ENCODE assay signal across 20 mouse cellular contexts in the genomic region with DNA sequence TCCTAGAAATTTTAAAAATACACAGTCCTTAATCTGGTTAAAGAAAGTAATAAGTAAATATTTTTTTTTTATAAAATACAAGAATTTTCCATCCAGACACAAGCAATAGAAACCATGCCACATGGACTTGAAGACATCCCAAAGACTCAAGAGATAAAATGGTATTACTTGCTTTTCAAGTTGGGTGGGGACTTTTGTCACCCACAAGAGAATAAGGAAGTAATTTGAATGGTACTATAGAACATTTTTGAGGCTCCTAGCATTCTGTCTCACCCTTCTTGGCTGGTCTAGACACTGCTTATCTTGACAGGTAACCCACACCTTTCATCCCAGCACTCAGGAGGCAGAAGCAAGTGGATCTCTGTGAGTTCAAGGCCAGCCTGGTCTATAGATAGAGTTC. TPM values are rescaled to one million over a fixed set of nuclear protein-coding genes. Genes with fewer than 3 reads are reported as not detected.
DNase-seq lines count a peak whose midpoint lies in the region; TF ChIP-seq lines count a peak whose summit lies in the region.
"Had no signal": no experiment of that assay in that cellular context is flagged by ENCODE, and none has a peak within 500 bp of the region (broad histone marks: within the 10 kb centered on the region; RNA-seq: fewer than 3 reads in every experiment).

No protein-coding gene starts in this region.

- TF ChIP-seq CTCF in CH12.LX (conservative IDR thresholded peaks at IDR 0.05 in 1 of 2, IDR thresholded peaks at IDR 0.05 in 1 of 2; ENCODE audit: low read depth in 2 of 2, low read length in 2 of 2) = no peak

- H3K9ac ChIP-seq in CH12.LX (ENCODE audit: insufficient read depth, low read depth) = 0 out of 2 replicates have a peak overlapping the region, but pooled peaks have one; percentile 44
- H3K9ac ChIP-seq: embryonic facial prominence, embryonic 12.5 days; forebrain, embryonic 13.5 days; forebrain, embryonic 15.5 days; forebrain, postnatal 0 days had no signal

- H3K27me3 ChIP-seq in CH12.LX (replicated peaks) = no peaks in the 10 kb centered on the region
- H3K27me3 ChIP-seq: embryonic facial prominence, embryonic 12.5 days; forebrain, embryonic 13.5 days; forebrain, embryonic 15.5 days had no signal

- no peak for TF ChIP-seq POLR2A in CH12.LX (IDR thresholded peaks at IDR 0.05; ENCODE audit: low read depth, low read length)

- dilution Hi-C loops in CH12.LX (cut with MboI; ENCODE audit: extremely low pct_ligation_motif_present, extremely low pct_unique_long_range_greater_than_20kb, low sequenced_read_pairs) = no loop called here

- H3K79me2 ChIP-seq in CH12.LX (replicated peaks; ENCODE audit: control insufficient read depth, extremely low read depth, insufficient read depth, poor library complexity, severe bottlenecking) = peaks cover 5% of the 10 kb centered on the region; the same call in 1 of the 2 replicates

- peak; percentile 16 for DNase-seq in A20 (ENCODE audit: low read depth, low spot score)
- no peak for DNase-seq in CH12.LX (ENCODE audit: extremely low read depth)
- peak; percentile 58 for DNase-seq in MEL-GATA-1-ER (ENCODE audit: extremely low read depth, low read depth)
- DNase-seq in right cerebral cortex, postnatal 25 days = no peak
- DNase-seq in thymus, adult 18-20 months = no peak
- no peak for DNase-seq in left cerebral cortex, postnatal 25 days (ENCODE audit: low spot score in 2 of 2)
- DNase-seq: adrenal gland, adult 8-10 months; adrenal gland, postnatal 14 days; adrenal gland, postnatal 36 days; B cell, adult 2 months; cerebellum, adult 11-12 months; cerebellum, adult 2 months; cerebellum, adult 9-10 months; cerebellum, postnatal 10 days; cerebellum, postnatal 25 days; forebrain, postnatal 0 days had no signal

- peaks cover 0 to 4% of the 10 kb centered on the region in 2 experiments for H3K36me3 ChIP-seq in CH12.LX (replicated peaks in 1 of 2; ENCODE audit: control insufficient read depth in 1 of 2, insufficient read depth in 1 of 2, low read length in 1 of 2)
- H3K36me3 ChIP-seq: embryonic facial prominence, embryonic 10.5 days; embryonic facial prominence, embryonic 12.5 days; forebrain, embryonic 15.5 days had no signal

- H3K4me1 ChIP-seq in CH12.LX (ENCODE audit: control insufficient read depth in 1 of 2, insufficient read depth in 2 of 2) = peaks cover 10 to 38% of the 10 kb centered on the region in 2 experiments
- H3K4me1 ChIP-seq: embryonic facial prominence, embryonic 12.5 days; forebrain, embryonic 13.5 days; forebrain, embryonic 15.5 days had no signal

- no peak for TF ChIP-seq RAD21 in CH12.LX (IDR thresholded peaks at IDR 0.05; ENCODE audit: low read depth, low read length)

- in situ Hi-C loops in CH12.LX (cut with MboI; ENCODE audit: low pct_ligation_motif_present, low pct_unique_long_range_greater_than_20kb, low sequenced_read_pairs) = no loop called here

- intact Hi-C loops in left cerebral cortex, postnatal 25 days (cut with DNase I) = no loop called here

- no peak overlapping the region; the same call in 1 of the 2 replicates for H3K27ac ChIP-seq in CH12.LX (ENCODE audit: insufficient read depth, low read depth)
- H3K27ac ChIP-seq: embryonic facial prominence, embryonic 10.5 days; embryonic facial prominence, embryonic 12.5 days; forebrain, embryonic 13.5 days; forebrain, embryonic 15.5 days had no signal

- no peak overlapping the region for H3K4me3 ChIP-seq in CH12.LX (replicated peaks in 1 of 3; ENCODE audit: low read depth in 2 of 3, low read length in 2 of 3, poor library complexity in 1 of 3)
- H3K4me3 ChIP-seq: embryonic facial prominence, embryonic 10.5 days; embryonic facial prominence, embryonic 12.5 days; forebrain, embryonic 13.5 days; forebrain, embryonic 15.5 days had no signal

- H3K9me3 ChIP-seq in CH12.LX (replicated peaks; ENCODE audit: low read length) = no peaks in the 10 kb centered on the region
- H3K9me3 ChIP-seq: embryonic facial prominence, embryonic 10.5 days; embryonic facial prominence, embryonic 12.5 days; forebrain, embryonic 13.5 days; forebrain, embryonic 15.5 days had no signal

- no peak for TF ChIP-seq EP300 in CH12.LX (IDR thresholded peaks at IDR 0.05; ENCODE audit: low read length)

- peak overlapping the region; percentile 66 for H3K4me2 ChIP-seq in CH12.LX (ENCODE audit: insufficient read depth, low read depth, poor library complexity, severe bottlenecking)
- H3K4me2 ChIP-seq: embryonic facial prominence, embryonic 12.5 days; forebrain, embryonic 13.5 days; forebrain, embryonic 15.5 days had no signal

TF ChIP-seq in CH12.LX, 34 proteins besides CTCF, POLR2A, EP300 and RAD21:
- TF ChIP-seq HCFC1 (IDR thresholded peaks at IDR 0.05; ENCODE audit: low read depth, low read length) = no peak
- no peak for TF ChIP-seq USF2 (conservative IDR thresholded peaks at IDR 0.05; ENCODE audit: low read depth, low read length)
- TF ChIP-seq JUN (IDR thresholded peaks at IDR 0.05; ENCODE audit: insufficient read depth, low read depth, low read length) = no peak
- TF ChIP-seq ZKSCAN1 (IDR thresholded peaks at IDR 0.05; ENCODE audit: borderline replicate concordance, low read depth, low read length) = no peak
- TF ChIP-seq ZNF384 (IDR thresholded peaks at IDR 0.05; ENCODE audit: low read depth, low read length) = no peak
- no peak for TF ChIP-seq SIN3A (IDR thresholded peaks at IDR 0.05; ENCODE audit: low read length)
- TF ChIP-seq MYC (IDR thresholded peaks at IDR 0.05; ENCODE audit: low read depth, low read length) = no peak
- no peak for TF ChIP-seq MAZ (IDR thresholded peaks at IDR 0.05; ENCODE audit: low read depth, low read length)
- TF ChIP-seq IRF4 (IDR thresholded peaks at IDR 0.05; ENCODE audit: low read depth, low read length) = no peak
- TF ChIP-seq ELF1 (IDR thresholded peaks at IDR 0.05; ENCODE audit: low read depth, low read length) = no peak
- no peak for TF ChIP-seq USF1 (IDR thresholded peaks at IDR 0.05; ENCODE audit: low read depth, low read length)
- TF ChIP-seq POLR2AphosphoS2 (IDR thresholded peaks at IDR 0.05; ENCODE audit: low read depth, low read length) = no peak
- TF ChIP-seq MAFK (IDR thresholded peaks at IDR 0.05; ENCODE audit: insufficient replicate concordance, low read length) = no peak
- no peak for TF ChIP-seq NRF1 (IDR thresholded peaks at IDR 0.05; ENCODE audit: low read depth, low read length)
- no peak for TF ChIP-seq RCOR1 (conservative IDR thresholded peaks at IDR 0.05; ENCODE audit: low read depth, low read length)
- no peak for TF ChIP-seq BHLHE40 (IDR thresholded peaks at IDR 0.05; ENCODE audit: low read depth, low read length)
- TF ChIP-seq KAT2A (IDR thresholded peaks at IDR 0.05; ENCODE audit: insufficient replicate concordance, low read length) = no peak
- TF ChIP-seq TBP (conservative IDR thresholded peaks at IDR 0.05; ENCODE audit: low read depth, low read length) = no peak

RNA-seq across cellular contexts. Expression of a gene that starts 20.8 kb away (rescaled TPM):
- total RNA-seq in CH12.LX (2012; rRNA removed) = 5.7 and 7.7 TPM in 2 replicates
- 7.4 and 7.6 TPM in 2 replicates for total RNA-seq in CH12.LX (2014; rRNA removed)
- polyA plus RNA-seq in CH12.LX (2012; ENCODE audit: insufficient read length, low read depth) = 11.5 and 12.7 TPM in 2 replicates
- total RNA-seq in left cerebral cortex, postnatal 25 days (2021) = 10 to 100 TPM; 14.4 to 14.8 TPM

RNA-seq across cellular contexts. Expression of a gene that starts 35.9 kb away (rescaled TPM):
- total RNA-seq in CH12.LX (2012; rRNA removed) (180 and 210 TPM in 2 replicates), CH12.LX (2014; rRNA removed) (414 and 427 TPM in 2 replicates)
- 230 and 246 TPM in 2 replicates for polyA plus RNA-seq in CH12.LX (2012; ENCODE audit: insufficient read length, low read depth)
- 10 to 100 TPM; 69.0 to 71.2 TPM for total RNA-seq in left cerebral cortex, postnatal 25 days (2021)

RNA-seq across cellular contexts. Expression of a gene that starts 49.0 kb away (rescaled TPM):
- total RNA-seq in CH12.LX (2012; rRNA removed) (1.9 and 2.2 TPM in 2 replicates), CH12.LX (2014; rRNA removed) (3.5 and 3.9 TPM in 2 replicates)
- polyA plus RNA-seq in CH12.LX (2012; ENCODE audit: insufficient read length, low read depth) = 3.1 and 3.8 TPM in 2 replicates
- 10 to 100 TPM; 12.7 to 13.7 TPM for total RNA-seq in left cerebral cortex, postnatal 25 days (2021)

Comparison
In these comparisons a context has a peak if more than half of its experiments do, and no peak if none do; other contexts are left out.
1. DNase-seq: peak in A20 (single experiment) and MEL-GATA-1-ER (single experiment); none in CH12.LX (single experiment), right cerebral cortex, postnatal 25 days (single experiment), thymus, adult 18-20 months (0 of 2) and left cerebral cortex, postnatal 25 days (0 of 2).